Mouse (Mus musculus) kidney, adult 8-10 months (tissue): Measurements from ENCODE around the gene Klc3.

Source experiments
- DNase-seq, 2 experiments: peaks; one replicate each; pipeline ENCODE4 v3.0.0; 2022

Klc3 gene

GRCm38 (mm10) chr7:19403731-19404296, at the start of gene Klc3:
Gene Klc3, minus strand, starts transcription at chr7:19404104.
- peak; percentile 85 to 87 for DNase-seq

GRCm38 (mm10) chr7:19449165-19449564, 45.3 kb upstream of the Klc3 start:
- DNase-seq = no peak

GRCm38 (mm10) chr7:19447689-19448088, 43.8 kb upstream of the Klc3 start:
- DNase-seq = no peak

- DNase-seq = no peak
Measured at GRCm38 (mm10) chr7:19444801-19445200, 40.9 kb upstream of the Klc3 start.

GRCm38 (mm10) chr7:19443344-19443743, 39.4 kb upstream of the Klc3 start:
- DNase-seq = peak; percentile 65 to 88

GRCm38 (mm10) chr7:19441448-19442091, 37.7 kb upstream of the Klc3 start:
- DNase-seq = peak in 1 of 2 experiments; percentile 37

GRCm38 (mm10) chr7:19437048-19437447, 33.1 kb upstream of the Klc3 start:
- DNase-seq = no peak

- DNase-seq = no peak
Measured at GRCm38 (mm10) chr7:19436276-19436675, 32.4 kb upstream of the Klc3 start.

- DNase-seq = no peak
Measured at GRCm38 (mm10) chr7:19432475-19432874, 28.6 kb upstream of the Klc3 start.

- no peak for DNase-seq
Measured at GRCm38 (mm10) chr7:19430402-19430801, 26.5 kb upstream of the Klc3 start.

GRCm38 (mm10) chr7:19429726-19430125, 25.8 kb upstream of the Klc3 start:
- no peak for DNase-seq

- no peak for DNase-seq
Measured at GRCm38 (mm10) chr7:19427999-19428650, 24.2 kb upstream of the Klc3 start.

GRCm38 (mm10) chr7:19426888-19427287, 23.0 kb upstream of the Klc3 start:
- DNase-seq = no peak

GRCm38 (mm10) chr7:19426349-19426748, 22.4 kb upstream of the Klc3 start:
- DNase-seq = no peak

- no peak for DNase-seq
Measured at GRCm38 (mm10) chr7:19424051-19424450, 20.1 kb upstream of the Klc3 start.

GRCm38 (mm10) chr7:19423083-19423482, 19.2 kb upstream of the Klc3 start:
- no peak for DNase-seq

GRCm38 (mm10) chr7:19420821-19421636, 17.1 kb upstream of the Klc3 start:
- peak; percentile 90 to 91 for DNase-seq

- no peak for DNase-seq
Measured at GRCm38 (mm10) chr7:19420121-19420520, 16.2 kb upstream of the Klc3 start.

GRCm38 (mm10) chr7:19416590-19416989, 12.7 kb upstream of the Klc3 start:
- no peak for DNase-seq

GRCm38 (mm10) chr7:19413525-19413924, 9.6 kb upstream of the Klc3 start:
- no peak for DNase-seq

GRCm38 (mm10) chr7:19411783-19412182, 7.9 kb upstream of the Klc3 start:
- DNase-seq = no peak

- DNase-seq = no peak
Measured at GRCm38 (mm10) chr7:19410766-19411344, 7.0 kb upstream of the Klc3 start.

GRCm38 (mm10) chr7:19409753-19410152, 5.8 kb upstream of the Klc3 start:
- no peak for DNase-seq
